Mouse (Mus musculus) brain, embryonic 14.5 days (tissue): Measurements from ENCODE around the gene Capn7. TPM values are rescaled to one million over a fixed set of nuclear protein-coding genes. Genes with fewer than 3 reads are reported as not detected.

ENCODE experiments used
- DNase-seq: peaks from one replicate; pipeline ENCODE4 v3.0.0-alpha.2; 2011; ENCODE audit warnings: low read depth
- CTCF ChIP-seq: fragments of 200-500 bp; IDR thresholded peaks from 2 replicates; pipeline ENCODE4 v1.5.1; 2012; ENCODE audit warnings: inconsistent platforms, mild to moderate bottlenecking, moderate library complexity, borderline replicate concordance; ENCODE audit not compliant: insufficient read depth, insufficient read length; ENCODE audit errors: extremely low read depth
- POLR2A ChIP-seq: fragments of 200-500 bp; IDR thresholded peaks from 2 replicates; pipeline ENCODE4 v1.6.1; 2012; ENCODE audit warnings: mild to moderate bottlenecking, inconsistent platforms, borderline replicate concordance; ENCODE audit not compliant: poor library complexity, insufficient read depth, insufficient read length, severe bottlenecking; ENCODE audit errors: extremely low read depth
- polyA plus RNA-seq: library from polyadenylated mRNA; depleted of rRNA; stranded (reverse); fragments of >200 nt; gene quantifications from 2 replicates; pipeline ENCODE4 v1.2.3, GENCODE M21; 2012

The Capn7 gene
- polyA plus RNA-seq, 1 experiment, result 67.7 TPM

DNA sequence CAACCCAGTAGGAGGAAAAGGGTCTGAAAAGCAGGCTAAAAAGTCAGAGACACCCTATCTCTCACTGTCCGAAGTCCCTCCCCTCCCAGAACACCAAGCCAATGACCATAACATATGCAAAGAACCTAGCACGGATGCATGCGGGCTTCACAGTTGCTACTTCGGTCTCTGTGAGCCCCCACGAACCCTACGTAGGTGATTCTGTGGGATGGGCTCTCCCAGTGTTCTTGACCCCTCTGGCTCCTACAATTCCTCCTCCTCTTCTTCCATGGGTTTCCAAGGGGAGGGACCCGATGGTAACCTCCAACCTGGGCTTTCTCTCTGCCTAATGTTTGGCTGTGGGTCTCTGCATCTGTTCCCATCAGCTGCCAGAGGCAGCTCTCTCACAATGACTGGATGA is 9.7 kb upstream of the Capn7 start:
- DNase-seq, result no peak

DNA sequence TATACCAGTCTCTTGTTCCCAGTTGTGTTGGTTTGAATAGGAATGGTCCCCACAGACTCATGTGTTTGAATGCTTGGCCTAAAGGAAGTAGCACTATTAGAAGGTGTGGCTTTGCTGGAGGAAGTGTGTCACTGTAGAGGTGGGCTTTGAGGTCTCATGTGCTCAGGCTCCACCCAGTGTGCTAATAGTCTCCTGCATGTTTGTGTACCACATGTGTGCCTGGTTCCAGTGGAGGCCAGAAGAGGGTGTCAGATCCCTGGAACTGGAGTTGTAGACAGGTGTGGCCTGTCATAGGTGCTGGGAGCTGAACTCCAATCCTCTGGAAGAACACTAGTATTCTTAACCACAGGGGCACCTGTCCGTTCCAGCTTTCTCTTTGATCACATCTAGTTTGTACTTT is 9.2 kb upstream of the Capn7 start:
- TF ChIP-seq CTCF, result no peak
- no peak for TF ChIP-seq POLR2A

More for the DNA sequence above, 9.7 kb upstream of the Capn7 start:
- TF ChIP-seq CTCF (no peak), POLR2A (no peak)

DNA sequence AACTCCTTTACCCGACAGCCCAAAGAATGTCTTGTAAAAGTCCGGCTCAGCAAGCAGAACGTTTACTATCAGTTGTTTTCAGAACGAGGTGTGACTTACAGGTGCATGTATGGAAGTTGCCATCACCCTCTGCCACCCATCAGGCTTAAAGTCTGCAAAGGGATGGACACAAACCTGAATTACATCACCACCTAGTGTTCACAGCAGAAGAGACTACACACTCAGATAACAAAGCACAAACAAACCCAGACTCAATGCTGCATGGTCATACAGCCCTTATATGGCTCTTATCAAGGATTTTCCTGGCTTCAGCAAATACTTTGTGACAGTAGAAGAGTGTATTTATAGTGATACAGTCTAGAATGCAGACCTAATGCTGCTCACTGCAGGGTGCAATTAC is 8.8 kb upstream of the Capn7 start:
- DNase-seq, result peak; percentile 16
- TF ChIP-seq CTCF (peak; percentile 11; the same call in 1 of the 2 replicates), POLR2A (no peak)

More for the DNA sequence above, 9.2 kb upstream of the Capn7 start:
- no peak for DNase-seq

DNA sequence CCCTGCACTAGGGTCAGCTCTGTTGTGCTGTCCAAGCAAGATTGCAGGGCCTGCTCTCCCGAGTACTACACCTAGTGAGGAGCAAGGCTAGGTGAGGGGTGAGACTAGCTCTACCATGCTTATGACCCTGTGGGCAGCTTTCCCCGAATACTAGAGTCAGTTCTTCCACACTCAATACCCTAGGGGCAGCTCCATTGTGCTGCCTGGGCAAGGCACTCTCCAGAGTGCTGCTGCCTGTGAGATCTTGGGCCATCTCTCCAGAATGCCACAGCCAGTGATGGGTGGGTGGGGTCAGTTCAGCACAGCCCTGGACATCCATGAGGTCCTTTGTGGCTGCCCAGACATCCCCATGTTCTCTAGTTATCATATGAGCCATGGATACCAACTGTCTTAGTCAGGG is 6.7 kb upstream of the Capn7 start:
- TF ChIP-seq POLR2A (no peak), CTCF (no peak)

DNA sequence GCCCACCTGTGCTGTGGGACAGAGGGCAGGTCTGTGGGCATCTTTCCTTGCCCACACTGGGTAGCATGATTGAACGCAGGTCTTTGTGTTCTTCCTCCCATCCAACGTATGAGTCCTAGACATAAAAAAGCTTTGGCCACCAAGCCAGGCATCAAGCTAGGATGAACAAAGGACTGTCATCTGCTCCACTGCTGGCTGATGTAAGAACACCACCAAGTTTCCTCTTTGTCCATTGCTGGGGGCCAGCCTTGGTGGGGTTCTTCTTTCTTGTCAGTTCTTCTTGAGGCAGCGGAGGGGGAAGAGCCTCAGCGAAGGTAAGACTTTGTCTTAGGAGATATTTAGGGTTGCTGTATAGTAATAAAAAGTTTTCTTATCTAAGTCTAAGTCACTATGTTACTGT is 5.5 kb upstream of the Capn7 start:
- TF ChIP-seq POLR2A (no peak), CTCF (no peak)
- DNase-seq, result no peak

More for the DNA sequence above, 6.7 kb upstream of the Capn7 start:
- no peak for DNase-seq

DNA sequence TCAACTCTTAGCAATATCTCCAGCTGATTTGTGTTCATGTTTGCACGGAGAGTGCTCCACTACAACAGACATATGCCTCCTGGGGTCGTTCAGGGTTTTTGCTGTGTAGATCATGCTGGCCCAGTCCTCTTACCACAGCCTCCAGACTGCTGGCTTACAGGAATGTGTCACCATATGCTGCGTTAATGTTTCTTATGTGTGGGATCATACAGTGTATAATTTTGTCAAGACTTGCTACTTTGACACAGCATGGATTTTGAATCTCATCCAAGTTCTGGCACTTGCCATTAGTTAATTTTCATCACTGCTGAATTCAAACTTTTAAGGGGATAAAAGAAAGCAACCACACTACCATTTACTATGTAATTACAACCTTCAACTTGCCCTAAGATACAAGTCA is 673 bp upstream of the Capn7 start:
- peak; percentile 65 for DNase-seq
- no peak for TF ChIP-seq POLR2A
- no peak for TF ChIP-seq CTCF

DNA sequence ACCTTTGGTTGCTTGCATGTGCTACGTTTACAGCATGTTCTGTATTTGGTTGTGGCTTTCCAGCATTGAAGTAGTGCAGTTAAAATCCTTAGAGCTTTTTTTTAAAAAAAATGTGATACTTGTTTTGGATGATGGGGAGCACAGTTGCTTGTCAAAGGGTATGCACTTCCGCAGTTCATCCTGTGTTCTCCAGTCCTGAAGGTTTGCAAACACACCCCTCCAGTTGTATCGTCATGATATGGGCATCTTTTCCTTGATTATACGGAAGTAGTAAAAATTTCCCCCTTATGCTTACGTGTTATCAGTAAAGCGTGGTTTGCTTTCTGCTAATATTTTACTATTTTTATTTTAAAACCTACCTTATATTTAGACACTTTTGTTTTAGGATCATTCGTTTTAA is 968 bp downstream of the Capn7 start:
- DNase-seq, result no peak
- TF ChIP-seq POLR2A (no peak), CTCF (no peak)

DNA sequence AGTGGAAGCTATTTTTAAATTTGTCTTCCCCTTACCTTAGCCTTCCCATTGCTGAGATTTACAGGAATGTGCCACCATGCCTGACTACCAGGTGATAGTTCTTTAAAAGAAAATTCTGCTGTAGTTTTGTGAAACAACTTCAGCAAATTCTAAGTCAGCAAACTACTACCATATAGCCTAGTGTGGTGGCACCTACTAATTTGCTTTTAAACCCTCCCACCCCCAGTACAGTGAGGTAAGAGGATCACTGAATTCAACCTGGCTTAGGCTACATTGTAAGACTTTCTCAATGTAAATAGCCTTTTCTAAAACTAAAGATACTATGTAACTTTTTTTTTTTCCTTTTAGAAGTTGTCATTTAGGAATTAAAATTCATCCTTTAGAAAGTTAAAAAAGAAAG is 1.5 kb downstream of the Capn7 start:
- TF ChIP-seq POLR2A (no peak), CTCF (no peak)
- DNase-seq, result no peak

DNA sequence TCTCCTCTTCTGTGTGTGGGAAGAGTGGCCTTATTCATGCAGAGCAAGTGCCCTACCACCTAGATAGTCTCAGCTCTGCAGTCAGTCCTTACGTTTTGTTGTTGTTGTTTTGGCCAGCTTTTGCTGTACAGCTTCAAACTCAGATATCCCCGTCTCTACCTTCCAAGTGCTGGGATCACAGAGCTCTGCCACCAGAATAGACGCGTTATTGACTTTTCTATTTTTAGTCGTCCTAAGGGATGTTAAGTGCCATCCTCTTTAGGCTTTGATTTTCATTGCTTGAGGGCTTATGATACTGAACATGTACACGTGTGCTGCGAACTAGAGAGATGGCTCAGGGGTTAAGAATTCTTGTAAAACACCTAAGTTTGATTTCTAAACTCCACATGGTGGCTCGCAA is 6.8 kb downstream of the Capn7 start:
- no peak for DNase-seq
- TF ChIP-seq POLR2A (no peak), CTCF (no peak)

DNA sequence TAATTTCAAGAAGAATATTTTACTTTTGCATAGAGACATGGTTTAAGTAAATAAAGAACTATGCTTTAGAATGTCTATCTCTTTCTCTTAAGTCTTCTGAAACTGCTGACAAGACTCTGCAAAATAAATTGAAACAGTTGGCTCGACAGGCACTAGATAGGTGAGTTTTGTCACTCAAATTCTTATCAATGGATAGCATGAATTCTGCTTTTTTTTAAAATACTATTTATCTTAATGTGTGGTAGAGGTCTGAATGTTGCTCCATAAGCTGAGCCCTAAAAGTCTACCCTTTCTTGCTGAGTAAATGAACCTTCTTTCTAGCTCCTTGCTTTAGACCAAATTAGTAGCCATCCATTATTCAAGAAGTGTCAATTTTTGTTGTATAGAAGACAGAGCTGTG is 8.9 kb downstream of the Capn7 start:
- DNase-seq, result no peak
- TF ChIP-seq POLR2A (no peak), CTCF (no peak)

DNA sequence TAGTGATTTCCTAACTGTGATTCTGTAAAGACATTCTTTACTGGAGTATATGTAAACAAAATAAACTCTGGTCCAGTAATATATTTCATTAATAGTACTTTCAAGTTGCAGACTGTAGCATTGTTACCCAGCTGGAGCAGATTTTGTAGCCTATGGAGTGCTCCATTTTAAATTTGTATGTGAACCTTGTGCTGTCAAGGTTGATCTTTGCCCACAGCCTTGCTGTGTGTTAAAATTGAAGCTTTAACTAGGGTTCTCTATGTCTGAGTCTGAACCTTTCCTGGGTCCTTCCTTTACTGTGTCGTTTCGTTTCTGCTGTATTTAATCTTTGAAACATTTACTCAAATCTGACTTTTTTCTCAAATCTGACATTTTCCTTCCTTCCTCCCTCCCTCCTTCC is 25.8 kb downstream of the Capn7 start:
- no peak for DNase-seq
- TF ChIP-seq POLR2A (no peak), CTCF (no peak)

DNA sequence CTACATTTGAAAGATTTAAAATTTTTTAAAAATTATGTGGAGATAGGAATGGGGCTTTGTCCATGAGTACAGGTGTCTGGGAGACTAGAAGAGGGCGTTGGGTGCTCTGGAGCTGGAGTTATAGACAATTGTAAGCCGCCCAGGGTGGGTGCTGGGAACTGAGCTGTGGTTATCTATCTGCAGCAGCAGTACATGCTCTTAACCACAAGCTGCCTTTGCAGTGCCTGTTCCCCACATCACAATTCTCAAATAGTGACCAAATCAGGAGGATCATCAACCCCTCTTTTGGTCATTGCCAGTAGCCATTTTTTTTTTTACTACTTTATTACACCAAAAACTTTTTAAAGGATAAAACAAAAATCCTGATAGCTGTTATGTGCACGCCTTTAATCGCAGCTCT is 28.2 kb downstream of the Capn7 start:
- TF ChIP-seq POLR2A (no peak), CTCF (no peak)
- DNase-seq, result no peak
